Mouse (Mus musculus) lung, embryonic 14.5 days (tissue): ENCODE data around the gene Slc35f1. TPM values are rescaled to one million over a fixed set of nuclear protein-coding genes. Genes with fewer than 3 reads are reported as not detected.

ENCODE experiments used
- ATAC-seq: fragments of 200-750 bp; cut with Nextera tagmentation; 2 replicates; pipeline ENCODE4 v1.8.0; 2017; ENCODE audit warnings: mild to moderate bottlenecking, moderate TSS enrichment, moderate library complexity; ENCODE audit not compliant: insufficient read depth
- DNase-seq: peaks from one replicate; pipeline ENCODE4 v3.0.0-alpha.2; 2015
- H3K27ac ChIP-seq: fragments of 300-500 bp; sonication (generic); 2 replicates; pipeline ENCODE4 v1.5.1; 2014; ENCODE audit warnings: low read depth, mild to moderate bottlenecking, moderate library complexity
- H3K27me3 ChIP-seq: fragments of 300-500 bp; sonication (generic); 2 replicates; pipeline ENCODE4 v1.6.1; 2014; ENCODE audit warnings: low read length, control low read depth; ENCODE audit not compliant: insufficient read depth
- H3K36me3 ChIP-seq: fragments of 300-500 bp; sonication (generic); 2 replicates; pipeline ENCODE4 v1.6.1; 2014; ENCODE audit warnings: control low read depth; ENCODE audit not compliant: insufficient read depth
- H3K4me1 ChIP-seq: fragments of 300-500 bp; sonication (generic); 2 replicates; pipeline ENCODE4 v1.6.1; 2014; ENCODE audit warnings: antibody characterized with exemption, control low read depth; ENCODE audit not compliant: insufficient read depth
- H3K4me2 ChIP-seq: fragments of 300-500 bp; sonication (generic); 2 replicates; pipeline ENCODE4 v1.6.1; 2014; ENCODE audit warnings: mild to moderate bottlenecking
- H3K4me3 ChIP-seq: fragments of 300-500 bp; sonication (generic); 2 replicates; pipeline ENCODE4 v1.5.1; 2014; ENCODE audit warnings: low read depth, low read length
- H3K9ac ChIP-seq: fragments of 300-500 bp; sonication (generic); 2 replicates; pipeline ENCODE4 v1.6.1; 2014
- H3K9me3 ChIP-seq: fragments of 300-500 bp; sonication (generic); 2 replicates; pipeline ENCODE4 v1.6.1; 2016; ENCODE audit warnings: low read depth, low read length, control low read depth
- CTCF ChIP-seq: IDR thresholded peaks from 2 replicates; pipeline ENCODE4 v1.5.1; 2016; ENCODE audit warnings: antibody characterized with exemption, low read depth
- WGBS: fragments of 180-500 bp; shearing (Covaris S2); extraction: QIAGEN DNeasy Blood & Tissue Kit; methylation state at CpG from one replicate; pipeline ENCODE4 v1.1.7; 2014; 5-methylcytosine and 5-hydroxymethylcytosine counted together
- polyA plus RNA-seq: library from polyadenylated mRNA; unstranded; fragments of >200 nt; fragmentation: Nextera tagmentation; extraction: Ambion mirVana; gene quantifications from 2 replicates; pipeline ENCODE4 v1.2.1, GENCODE M21; 2014

Gene Slc35f1
- polyA plus RNA-seq, 1 experiment from 2014 or later, result 1.6 TPM

GRCm38 (mm10) chr10:53132707-53133106 lies 442.4 kb downstream of the Slc35f1 start:
- H3K36me3 ChIP-seq, result no peaks in the 10 kb centered on the region
- 64% methylated on average over 1 of the region's 1 CpGs for WGBS
- ATAC-seq (no peak), DNase-seq (no peak)
- TF ChIP-seq CTCF, result no peak
- no peaks in the 10 kb centered on the region for H3K27me3 ChIP-seq
- no peak overlapping the region for H3K4me2 ChIP-seq
- H3K4me1 ChIP-seq, result no peaks in the 10 kb centered on the region
- H3K4me3 ChIP-seq, result no peak overlapping the region
- no peak overlapping the region for H3K27ac ChIP-seq
- no peak overlapping the region for H3K9ac ChIP-seq
- no peaks in the 10 kb centered on the region for H3K9me3 ChIP-seq

- WGBS, result 42% methylated on average over 2 of the region's 2 CpGs
Observed at GRCm38 (mm10) chr10:53150321-53150720, 460.0 kb downstream of the Slc35f1 start.

GRCm38 (mm10) chr10:53150916-53151315 lies 460.6 kb downstream of the Slc35f1 start:
- ATAC-seq (no peak), DNase-seq (no peak)
- no peaks in the 10 kb centered on the region for H3K27me3 ChIP-seq
- WGBS, result 80% methylated on average over 2 of the region's 2 CpGs
- H3K9me3 ChIP-seq, result no peaks in the 10 kb centered on the region
- no peak overlapping the region for H3K27ac ChIP-seq
- no peaks in the 10 kb centered on the region for H3K4me1 ChIP-seq
- TF ChIP-seq CTCF, result no peak
- H3K4me2 ChIP-seq, result no peak overlapping the region
- H3K9ac ChIP-seq, result no peak overlapping the region
- H3K36me3 ChIP-seq, result no peaks in the 10 kb centered on the region
- no peak overlapping the region for H3K4me3 ChIP-seq

More at GRCm38 (mm10) chr10:53150321-53150720, 460.0 kb downstream of the Slc35f1 start:
- Histone ChIP-seq H3K36me3 (no peaks in the 10 kb centered on the region), H3K4me2 (no peak overlapping the region), H3K27me3 (no peaks in the 10 kb centered on the region), H3K4me3 (no peak overlapping the region), H3K9me3 (no peaks in the 10 kb centered on the region), H3K9ac (no peak overlapping the region), H3K27ac (no peak overlapping the region), H3K4me1 (no peaks in the 10 kb centered on the region)
- DNase-seq, result no peak
- TF ChIP-seq CTCF, result no peak
- ATAC-seq, result no peak

GRCm38 (mm10) chr10:53156374-53156773 lies 466.0 kb downstream of the Slc35f1 start:
- no peak overlapping the region for H3K27ac ChIP-seq
- WGBS, result 36% methylated on average over 7 of the region's 7 CpGs
- H3K9me3 ChIP-seq, result no peaks in the 10 kb centered on the region
- no peaks in the 10 kb centered on the region for H3K27me3 ChIP-seq
- ATAC-seq, result no peak
- no peaks in the 10 kb centered on the region for H3K4me1 ChIP-seq
- H3K9ac ChIP-seq, result no peak overlapping the region
- no peak overlapping the region for H3K4me2 ChIP-seq
- TF ChIP-seq CTCF, result no peak
- no peak overlapping the region for H3K4me3 ChIP-seq
- DNase-seq, result peak; percentile 23
- H3K36me3 ChIP-seq, result no peaks in the 10 kb centered on the region

- no peaks in the 10 kb centered on the region for H3K36me3 ChIP-seq
- no peak overlapping the region for H3K4me3 ChIP-seq
- H3K4me2 ChIP-seq, result no peak overlapping the region
- DNase-seq (peak; percentile 55), ATAC-seq (peak; percentile 68; the same call in 1 of the 2 replicates)
- H3K27ac ChIP-seq, result no peak overlapping the region
- H3K4me1 ChIP-seq, result no peaks in the 10 kb centered on the region
- no peak overlapping the region for H3K9ac ChIP-seq
- 41% methylated on average over 2 of the region's 2 CpGs for WGBS
- H3K27me3 ChIP-seq, result no peaks in the 10 kb centered on the region
- TF ChIP-seq CTCF, result no peak
- H3K9me3 ChIP-seq, result no peaks in the 10 kb centered on the region
Observed at GRCm38 (mm10) chr10:53157740-53158139, 467.4 kb downstream of the Slc35f1 start.
